Mouse (Mus musculus) ES-E14 (cell line): ENCODE measurements at regions not wholly inside any gene's neighbourhood (a gene's known extent, or its start where the extent isn't known, plus 50 kb on each side); places are given as distances from the start of the nearest gene placed in this dataset.

Experiments used
- DNase-seq: peaks from one replicate; pipeline ENCODE4 v3.0.0-alpha.2; 2013; ENCODE audit warnings: low read depth, low spot score
- H3K27ac ChIP-seq: 2 replicates; pipeline ENCODE4 v1.5.1; 2012; ENCODE audit warnings: low read depth, mild to moderate bottlenecking, low read length, moderate library complexity, mixed read lengths; ENCODE audit not compliant: poor library complexity, insufficient read depth, severe bottlenecking
- H3K36me3 ChIP-seq: 2 replicates; pipeline ENCODE4 v1.6.1; 2012; ENCODE audit warnings: mild to moderate bottlenecking, low read length, moderate library complexity, mixed read lengths; ENCODE audit not compliant: control insufficient read depth, poor library complexity, insufficient read depth, severe bottlenecking
- H3K4me1 ChIP-seq, 2 experiments: fragments of 150-350 bp in 1 of 2; sonication (generic) in 1 of 2; 2 replicates each; pipeline ENCODE4 v1.6.1; 2012; ENCODE audit warnings: low read length in 2 of 2, mild to moderate bottlenecking in 1 of 2, mixed read lengths in 1 of 2; ENCODE audit not compliant: control insufficient read depth in 2 of 2, insufficient read depth in 2 of 2, poor library complexity in 1 of 2
- H3K4me3 ChIP-seq, 2 experiments: fragments of 150-350 bp in 1 of 2; sonication (generic) in 1 of 2; 2 replicates each; pipeline ENCODE4 v1.5.1; 2012; ENCODE audit warnings: low read length in 2 of 2, low read depth in 1 of 2, mild to moderate bottlenecking in 1 of 2, mixed read lengths in 1 of 2; ENCODE audit not compliant: insufficient read depth in 1 of 2, poor library complexity in 1 of 2, severe bottlenecking in 1 of 2
- H3K9ac ChIP-seq: 2 replicates; pipeline ENCODE4 v1.6.1; 2012; ENCODE audit warnings: low read depth, mild to moderate bottlenecking, low read length, mixed read lengths; ENCODE audit not compliant: poor library complexity, insufficient read depth, severe bottlenecking
- H3K9me3 ChIP-seq: fragments of 150-350 bp; sonication (generic); 2 replicates; pipeline ENCODE4 v1.6.1; 2012; ENCODE audit warnings: low read depth, mild to moderate bottlenecking, low read length; ENCODE audit not compliant: control insufficient read depth, insufficient read depth
- CHD2 ChIP-seq: IDR thresholded peaks from 2 replicates; pipeline ENCODE4 v1.6.1; 2014; ENCODE audit warnings: mild to moderate bottlenecking, low read depth, low read length, inconsistent platforms
- HCFC1 ChIP-seq: IDR thresholded peaks from 2 replicates; pipeline ENCODE4 v1.6.1; 2012; ENCODE audit warnings: low read length, inconsistent platforms, borderline replicate concordance; ENCODE audit not compliant: insufficient read depth
- MAFK ChIP-seq: IDR thresholded peaks from 2 replicates; pipeline ENCODE4 v1.6.1; 2014; ENCODE audit warnings: mild to moderate bottlenecking, low read depth, low read length, inconsistent platforms; ENCODE audit not compliant: insufficient read depth
- ZC3H11A ChIP-seq: IDR thresholded peaks from 2 replicates; pipeline ENCODE4 v1.6.1; 2012; ENCODE audit warnings: low read depth, mild to moderate bottlenecking, inconsistent platforms, low read length, borderline replicate concordance
- ZNF384 ChIP-seq: IDR thresholded peaks from 2 replicates; pipeline ENCODE4 v1.6.1; 2012; ENCODE audit warnings: low read depth, low read length, inconsistent platforms
- in situ Hi-C, 2 experiments: fragments of 600-800 bp; cut with MboI; formaldehyde crosslinking; loops; one replicate each; pipeline ENCODE4 v1.15.1; 2025; ENCODE audit warnings: low sequenced_read_pairs in 2 of 2, inconsistent platforms in 1 of 2; ENCODE audit not compliant: unreplicated experiment in 2 of 2

DNA sequence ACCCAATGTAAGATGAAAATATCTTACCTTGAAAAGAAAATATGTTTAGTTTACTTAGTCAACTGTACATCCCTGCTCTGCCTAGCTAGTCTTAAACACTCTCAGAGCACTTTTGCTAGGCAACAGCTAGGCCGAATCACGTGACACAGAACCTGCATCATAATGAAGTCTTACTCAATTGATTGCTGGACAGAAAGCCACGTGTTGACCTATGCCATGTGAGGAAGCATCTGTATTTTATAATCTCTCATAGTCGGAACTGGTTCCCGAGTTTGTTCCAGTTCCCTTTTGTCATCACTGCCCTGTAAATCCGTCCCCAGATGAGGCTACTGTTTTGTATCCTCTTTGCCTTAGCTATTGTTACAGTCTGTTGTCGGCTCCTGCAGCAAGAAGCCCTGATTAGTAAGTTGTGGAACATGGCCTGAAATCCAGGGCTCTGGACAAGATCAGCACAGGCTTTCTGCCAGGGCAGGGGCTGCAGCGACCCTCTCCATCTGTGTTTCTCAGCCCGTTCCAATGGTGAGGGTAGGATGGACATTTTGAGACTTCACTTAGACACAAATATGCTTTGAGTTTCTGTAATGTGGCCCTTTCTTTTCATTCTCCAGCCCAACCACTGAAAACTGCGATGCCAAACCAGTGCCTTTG is 883.9 kb upstream of the Car8 start:
- Histone ChIP-seq H3K9ac (no peak overlapping the region), H3K4me3 (no peak overlapping the region), H3K9me3 (no peaks in the 10 kb centered on the region), H3K36me3 (no peaks in the 10 kb centered on the region), H3K4me1 (no peaks in the 10 kb centered on the region), H3K27ac (no peak overlapping the region)
- in situ Hi-C loops: no loop called here
- TF ChIP-seq ZC3H11A (no peak), HCFC1 (no peak), ZNF384 (no peak), MAFK (no peak), CHD2 (no peak)
- DNase-seq: no peak

DNA sequence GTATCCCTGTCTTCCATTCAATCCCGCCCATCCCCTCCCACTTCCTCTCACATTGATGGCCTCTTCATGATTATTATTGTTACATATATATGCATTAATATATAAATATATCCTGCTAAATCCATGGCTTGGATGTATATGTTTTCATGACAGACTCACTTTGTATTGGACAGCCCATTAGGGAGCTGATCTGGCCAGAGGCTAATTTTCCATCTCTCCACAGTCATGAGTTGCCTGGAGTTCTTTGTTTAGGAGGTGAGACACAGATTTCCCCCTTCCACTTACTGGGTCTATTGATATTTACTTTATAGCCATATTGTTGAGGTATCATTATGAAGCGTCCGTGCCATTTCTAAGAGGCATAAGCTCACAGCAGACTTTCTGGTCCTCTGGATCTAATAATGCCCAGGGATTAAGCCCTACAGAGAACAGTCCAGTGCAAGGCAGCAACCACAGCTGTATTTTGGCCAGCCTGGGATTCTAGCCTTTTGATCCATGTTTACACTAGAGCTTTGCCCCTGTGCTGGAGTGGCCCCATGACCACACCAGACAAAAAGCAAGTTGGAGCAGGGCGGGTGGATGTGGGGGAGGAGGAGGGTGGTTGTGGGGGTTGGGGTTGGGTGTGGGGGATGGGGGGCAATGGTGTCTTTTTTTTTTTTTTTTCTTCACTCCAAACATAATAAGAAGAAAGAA is 878.3 kb upstream of the Car8 start:
- no peak overlapping the region for H3K27ac ChIP-seq
- DNase-seq: no peak
- TF ChIP-seq ZNF384 (no peak), MAFK (no peak), CHD2 (no peak), ZC3H11A (no peak), HCFC1 (no peak)

GRCm38 (mm10) chr4:9115874-9116273 is 877.0 kb upstream of the Car8 start:
- H3K9ac ChIP-seq: no peak overlapping the region
- in situ Hi-C loops: no loop called here
- H3K27ac ChIP-seq: no peak overlapping the region
- H3K36me3 ChIP-seq: no peaks in the 10 kb centered on the region
- TF ChIP-seq ZC3H11A: no peak
- peaks cover 0 to 1% of the 10 kb centered on the region in 2 experiments; a peak in 1 of 4 replicates for H3K4me1 ChIP-seq
- no peaks in the 10 kb centered on the region for H3K9me3 ChIP-seq
- no peak overlapping the region for H3K4me3 ChIP-seq
- no peak for DNase-seq

More for the DNA sequence above, 878.3 kb upstream of the Car8 start:
- no peaks in the 10 kb centered on the region for H3K9me3 ChIP-seq
- H3K4me3 ChIP-seq: no peak overlapping the region
- no peak overlapping the region for H3K9ac ChIP-seq
- H3K4me1 ChIP-seq: peaks cover 0 to 1% of the 10 kb centered on the region in 2 experiments; a peak in 1 of 4 replicates
- no peaks in the 10 kb centered on the region for H3K36me3 ChIP-seq
- in situ Hi-C loops: no loop called here

DNA sequence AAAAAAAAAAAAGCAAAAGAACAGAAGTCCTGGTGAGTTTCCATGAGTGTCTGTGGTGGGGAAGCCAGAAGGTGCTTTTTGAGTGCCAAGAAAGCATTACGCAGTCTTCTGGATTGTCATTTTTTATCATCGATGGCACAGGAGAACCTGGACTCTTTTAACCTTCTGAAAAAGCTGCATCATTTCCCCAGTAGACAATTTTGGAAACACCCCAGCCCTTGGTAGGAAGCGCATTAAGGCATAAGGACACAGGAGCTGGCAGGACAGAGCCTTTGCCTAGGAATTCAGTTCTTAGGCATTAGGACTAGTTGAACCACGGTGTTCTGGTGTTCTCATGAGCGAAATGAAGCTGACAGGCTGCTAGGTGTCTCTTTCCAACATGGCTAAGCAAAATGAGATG is 875.1 kb upstream of the Car8 start:
- H3K9ac ChIP-seq: no peak overlapping the region
- no peaks in the 10 kb centered on the region for H3K9me3 ChIP-seq
- no peak overlapping the region for H3K4me3 ChIP-seq
- DNase-seq: no peak
- TF ChIP-seq ZC3H11A (no peak), MAFK (no peak), HCFC1 (no peak), CHD2 (no peak), ZNF384 (no peak)
- no peaks in the 10 kb centered on the region for H3K36me3 ChIP-seq
- no peak overlapping the region for H3K27ac ChIP-seq
- in situ Hi-C loops: no loop called here
- H3K4me1 ChIP-seq: peaks cover 0 to 3% of the 10 kb centered on the region in 2 experiments; a peak in 1 of 4 replicates

- Histone ChIP-seq H3K4me3 (no peak overlapping the region), H3K27ac (no peak overlapping the region), H3K4me1 (peaks cover 0 to 2% of the 10 kb centered on the region in 2 experiments; a peak in 1 of 4 replicates), H3K9me3 (no peaks in the 10 kb centered on the region), H3K9ac (no peak overlapping the region), H3K36me3 (no peaks in the 10 kb centered on the region)
- TF ChIP-seq ZC3H11A: no peak
- TF ChIP-seq ZNF384: no peak
- DNase-seq: no peak
- in situ Hi-C loops: no loop called here
These were observed 871.5 kb upstream of the Car8 start for GRCm38 (mm10) chr4:9110355-9110754.
